Mouse (Mus musculus) cerebellum, postnatal 10 days (tissue): ENCODE measurements around the gene Gzmk.

Experiments used
- DNase-seq, 2 experiments: peaks; one replicate each; pipeline ENCODE4 v3.0.0; 2021; ENCODE audit warnings: mixed read lengths in 2 of 2

Gzmk gene

DNA sequence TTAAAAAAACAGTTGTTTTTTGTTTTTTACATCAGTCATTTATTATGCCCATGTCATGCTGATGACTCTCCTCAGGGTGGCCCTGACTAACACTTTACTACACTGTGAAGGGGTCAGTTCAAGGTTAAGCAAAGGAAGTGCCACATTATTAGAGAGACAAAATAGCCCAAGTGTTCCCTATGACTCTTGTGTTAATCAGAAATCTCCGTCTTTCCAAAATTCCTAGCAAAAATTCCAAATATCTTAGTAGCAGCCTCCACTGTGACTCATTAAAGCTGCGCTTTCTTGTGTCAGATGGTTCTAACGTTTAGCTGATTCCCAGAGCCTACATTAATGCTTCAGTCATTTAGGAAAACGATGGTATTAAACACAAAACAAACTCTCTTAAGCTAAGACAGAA, 23.5 kb downstream of the Gzmk start:
- DNase-seq: no peak

DNA sequence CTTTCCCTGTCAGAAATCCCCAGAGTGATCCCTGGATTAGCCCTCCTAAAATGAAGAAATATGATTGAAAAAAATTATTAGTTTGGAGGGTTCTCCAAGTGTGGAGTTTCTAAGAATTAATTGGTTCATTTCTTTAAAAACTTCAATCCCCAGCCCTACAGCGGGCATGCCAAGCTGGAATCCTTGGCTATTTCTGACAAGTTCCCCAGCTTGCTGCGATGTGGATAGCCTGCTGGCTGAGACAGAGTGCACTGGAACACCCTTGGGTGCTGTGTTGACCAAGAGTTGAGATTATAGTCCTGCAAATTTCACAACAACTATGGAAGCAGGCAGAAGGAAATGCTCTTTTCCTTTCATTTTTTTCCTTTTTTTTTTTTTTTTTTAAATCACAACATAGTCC, 24.1 kb downstream of the Gzmk start:
- DNase-seq: no peak

DNA sequence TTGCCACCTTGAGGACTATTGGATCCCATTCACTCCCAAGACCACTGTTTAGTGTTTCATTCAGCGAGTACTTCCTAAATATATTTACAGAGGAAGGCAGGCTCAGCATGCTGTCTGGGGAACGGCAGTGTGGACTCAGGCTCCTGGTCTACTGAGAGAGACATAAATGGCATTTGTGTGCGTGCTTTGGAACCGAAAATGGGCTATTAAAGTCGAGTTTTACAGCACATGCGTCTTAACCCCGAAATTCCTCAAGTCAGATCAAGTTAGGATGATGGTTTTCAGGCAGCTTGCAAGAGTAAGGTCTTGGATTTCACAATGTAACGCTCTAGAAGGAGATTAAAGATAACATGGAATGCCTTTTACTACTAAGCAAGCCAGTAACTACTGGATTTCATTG, 25.0 kb downstream of the Gzmk start:
- DNase-seq: no peak

DNA sequence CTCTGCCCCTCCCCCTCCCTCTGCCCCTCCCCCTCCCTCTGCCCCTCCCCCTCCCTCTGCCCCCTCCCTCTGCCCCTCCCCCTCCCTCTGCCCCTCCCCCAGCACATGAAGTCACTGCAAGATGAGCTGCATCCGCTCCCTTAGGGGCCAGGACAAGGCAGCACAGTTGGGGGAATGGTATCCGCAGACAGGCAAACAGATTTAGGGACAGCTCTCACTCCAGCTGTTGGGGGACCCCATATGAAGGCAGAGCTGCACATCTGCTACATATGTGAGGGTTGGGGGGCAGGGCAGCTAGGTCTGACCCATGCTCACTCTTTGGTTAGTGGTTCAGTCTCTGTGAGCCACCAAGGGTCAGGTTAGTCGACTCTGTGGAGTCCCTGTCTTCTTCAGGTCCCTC, 26.4 kb downstream of the Gzmk start:
- no peak for DNase-seq

DNA sequence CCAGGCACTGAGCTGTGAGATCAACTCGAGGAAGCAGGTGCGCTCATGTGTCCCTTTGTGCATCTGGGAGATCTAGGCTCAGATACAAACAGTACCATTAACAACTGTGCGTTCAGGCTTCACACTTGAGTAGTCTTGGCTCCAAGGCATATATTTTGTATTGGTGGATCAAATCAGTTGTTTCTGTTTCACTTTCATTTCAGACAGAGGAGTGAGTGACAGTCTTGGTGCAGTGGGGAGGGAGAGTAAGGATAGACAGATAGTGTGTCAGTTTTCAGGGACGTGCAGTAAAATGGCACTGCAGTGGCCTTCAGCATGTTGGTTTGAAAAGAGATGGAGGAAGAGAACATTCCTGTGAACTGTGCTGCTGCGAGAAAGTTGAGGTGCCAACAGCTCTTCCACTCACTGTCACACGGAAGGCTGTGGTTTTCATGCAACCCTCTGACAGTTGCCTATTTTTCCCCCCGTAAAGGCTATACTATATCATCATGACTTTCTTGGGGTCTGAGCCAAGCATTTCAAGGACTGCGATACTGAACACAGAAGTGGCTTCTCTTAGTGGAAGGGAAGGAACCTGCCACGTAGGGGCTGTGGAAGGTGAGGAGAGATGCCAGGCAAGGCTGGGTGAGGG, 27.7 kb downstream of the Gzmk start:
- no peak for DNase-seq

DNA sequence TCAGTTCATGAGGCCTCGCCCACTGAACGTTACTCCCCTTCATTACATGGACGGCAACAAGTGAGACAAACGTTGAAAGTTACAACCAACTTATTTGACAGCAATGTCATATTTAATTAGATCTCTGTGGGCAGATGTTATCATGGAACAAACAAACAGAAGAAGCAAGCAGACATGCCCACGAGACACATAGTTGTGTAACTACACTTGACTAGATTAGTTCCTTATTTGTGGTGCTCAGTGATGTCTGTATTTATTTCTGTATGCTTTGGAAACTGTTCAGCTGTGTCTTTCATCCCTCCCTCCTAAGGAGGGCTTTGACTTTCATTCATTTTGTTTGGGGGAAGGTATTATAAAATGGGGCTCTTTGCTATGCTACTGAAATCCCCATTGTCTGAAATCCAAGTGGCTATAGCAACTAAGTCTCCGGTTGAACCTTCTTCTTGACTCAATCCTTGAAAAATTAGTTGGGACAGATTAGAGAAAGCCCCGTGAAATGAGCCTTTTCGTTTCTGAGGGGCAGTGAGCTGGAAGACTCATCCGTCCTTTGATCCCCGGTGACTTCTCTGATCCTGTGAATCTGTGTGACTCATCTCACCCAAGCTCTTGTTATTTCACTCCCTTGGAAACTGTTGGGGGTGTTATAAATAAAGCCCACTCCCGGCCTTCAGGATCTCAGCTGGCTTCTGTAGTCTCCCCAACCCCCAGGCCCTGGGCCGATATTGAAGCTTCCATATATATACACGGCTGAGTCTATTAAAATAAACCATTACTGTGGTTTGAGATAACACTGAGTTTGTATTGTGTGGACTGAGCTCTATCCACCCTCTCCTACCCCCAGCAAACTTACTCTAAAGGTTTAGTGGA, 28.7 kb downstream of the Gzmk start:
- no peak for DNase-seq

DNA sequence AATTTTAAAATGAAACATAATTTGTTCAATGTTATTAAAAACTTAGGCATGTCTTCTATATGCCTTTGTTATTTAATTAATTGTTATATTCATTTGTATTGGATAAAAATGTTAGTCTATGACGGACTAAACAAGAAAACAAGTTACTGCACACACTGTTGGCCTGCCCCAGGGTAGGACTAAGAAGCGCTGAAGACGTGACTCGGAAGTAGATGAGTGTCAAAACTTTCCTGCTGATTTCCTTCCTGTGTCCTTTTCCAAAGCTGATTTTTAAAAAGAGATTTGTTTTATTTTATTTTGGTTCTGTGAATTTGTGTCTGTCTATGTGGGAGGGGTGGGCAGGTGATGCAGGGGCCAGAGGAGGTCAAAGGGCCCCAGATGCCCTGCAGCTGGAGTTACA, 42.0 kb downstream of the Gzmk start:
- no peak for DNase-seq

DNA sequence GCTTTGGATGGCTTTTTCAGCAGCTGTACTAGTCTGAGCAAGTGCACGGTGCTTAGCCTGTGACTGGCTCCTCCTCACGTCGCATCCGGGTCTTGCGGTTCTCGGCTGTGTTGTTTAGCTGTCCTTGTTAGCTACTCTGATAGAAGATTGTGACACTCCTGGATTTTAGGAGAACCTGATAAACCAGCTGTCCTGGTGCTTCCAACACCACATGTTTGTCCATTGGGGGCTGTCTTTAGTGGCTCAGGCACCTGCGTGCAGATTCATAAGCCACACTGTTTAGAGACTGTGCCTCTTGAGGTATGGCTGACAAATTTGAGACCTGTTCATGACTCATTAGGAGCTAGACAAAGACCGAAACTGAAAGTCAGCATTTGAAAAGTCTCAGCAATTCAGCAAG, 42.4 kb downstream of the Gzmk start:
- no peak for DNase-seq

DNA sequence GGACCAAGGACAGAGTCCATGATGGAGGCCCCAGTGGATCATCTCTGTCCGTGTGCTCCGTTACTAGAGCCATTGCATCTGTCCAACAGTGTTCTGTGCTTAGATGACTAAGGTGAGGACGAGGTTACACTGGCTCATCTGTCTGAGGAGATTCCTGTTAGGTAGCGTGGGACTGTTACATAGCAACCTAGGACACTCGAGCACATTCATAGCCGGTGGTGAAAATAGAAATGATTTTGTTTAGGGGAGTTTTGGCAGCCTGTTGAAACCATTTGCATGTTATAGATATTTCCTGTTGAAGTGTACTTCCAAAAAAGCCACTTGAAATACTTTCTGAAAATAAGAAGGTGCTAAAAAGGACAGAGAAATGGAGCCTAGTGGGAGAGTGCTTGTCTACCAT, 51.5 kb downstream of the Gzmk start:
- DNase-seq: no peak

DNA sequence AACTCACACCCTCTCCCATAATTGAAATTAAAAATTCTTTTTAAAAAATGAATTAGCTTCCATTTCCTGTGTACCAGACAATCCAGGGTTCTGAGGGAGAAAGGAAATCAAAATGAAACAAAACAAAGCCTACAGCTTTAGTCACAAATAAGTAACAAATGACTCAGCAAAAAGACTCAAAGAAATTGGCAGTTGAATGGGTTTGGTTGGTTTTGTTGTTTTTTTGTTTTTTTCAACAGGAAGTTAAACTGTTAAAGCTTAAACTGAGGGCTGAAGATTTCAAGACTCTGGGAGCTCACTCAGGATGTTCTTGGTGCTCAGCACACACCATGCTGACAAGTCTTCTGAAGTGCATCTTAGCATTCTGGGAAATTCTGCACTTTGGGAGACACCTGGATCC, 55.5 kb downstream of the Gzmk start:
- DNase-seq: no peak

DNA sequence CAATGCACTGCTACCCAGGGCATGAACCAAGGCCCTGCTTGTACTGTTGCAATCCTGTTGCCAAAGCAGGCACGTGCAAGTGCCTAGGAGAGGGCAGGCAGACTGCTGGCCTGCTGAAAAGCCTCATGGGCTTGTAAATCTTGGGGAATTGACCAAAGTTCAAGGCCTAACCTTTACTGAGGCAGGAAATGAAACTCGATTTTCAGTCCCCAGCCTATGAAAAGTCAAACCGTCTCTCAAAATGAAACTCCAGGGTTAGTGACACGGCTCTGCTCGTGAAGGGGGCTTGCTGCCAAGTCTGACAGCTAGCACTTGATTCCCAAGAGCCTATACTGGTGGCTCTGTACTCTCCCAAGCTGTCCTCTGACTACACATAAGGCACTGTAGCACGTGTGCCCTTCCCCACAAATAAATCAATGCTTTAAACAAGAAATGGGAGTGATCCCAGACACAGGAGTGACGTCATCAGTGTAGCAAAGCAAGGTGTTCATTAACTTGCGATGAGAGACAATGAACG, 57.6 kb downstream of the Gzmk start:
- peak; percentile 2 to 5 for DNase-seq

DNA sequence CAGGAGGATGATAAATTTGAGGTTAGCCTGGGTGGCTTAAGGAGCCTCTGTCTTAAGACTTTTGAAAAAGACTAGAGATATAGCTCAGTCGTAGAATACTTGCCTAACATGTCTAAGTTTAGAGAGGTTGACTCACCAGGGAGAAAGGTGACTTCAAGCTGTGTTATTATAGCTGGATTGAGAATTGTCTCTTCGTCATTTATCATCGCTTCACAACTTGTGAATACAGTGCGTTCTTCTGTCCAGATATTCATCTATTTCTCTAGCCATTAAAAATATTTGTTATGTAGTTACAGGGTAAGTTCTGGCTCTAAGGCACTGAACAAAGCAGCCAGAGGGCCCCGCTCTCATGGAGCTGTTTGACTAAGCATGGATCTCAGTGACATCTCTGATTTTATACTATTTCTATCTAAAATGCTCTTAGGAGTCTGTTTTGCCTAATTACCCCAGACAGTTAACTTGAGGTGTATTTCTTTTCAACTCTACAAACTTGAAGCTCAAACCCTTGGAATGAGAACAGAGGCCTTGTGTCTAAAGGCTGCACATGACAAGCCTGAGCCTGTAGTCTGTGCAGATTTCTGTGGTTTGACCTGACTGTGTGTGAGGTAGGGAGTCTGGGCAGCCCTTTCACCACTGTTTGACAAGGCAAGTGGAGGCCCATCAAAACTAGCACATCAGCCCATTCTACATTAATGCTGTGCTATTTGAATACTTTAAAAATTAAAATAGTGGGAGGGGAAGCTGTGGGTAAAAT, 61.3 kb downstream of the Gzmk start:
- no peak for DNase-seq

DNA sequence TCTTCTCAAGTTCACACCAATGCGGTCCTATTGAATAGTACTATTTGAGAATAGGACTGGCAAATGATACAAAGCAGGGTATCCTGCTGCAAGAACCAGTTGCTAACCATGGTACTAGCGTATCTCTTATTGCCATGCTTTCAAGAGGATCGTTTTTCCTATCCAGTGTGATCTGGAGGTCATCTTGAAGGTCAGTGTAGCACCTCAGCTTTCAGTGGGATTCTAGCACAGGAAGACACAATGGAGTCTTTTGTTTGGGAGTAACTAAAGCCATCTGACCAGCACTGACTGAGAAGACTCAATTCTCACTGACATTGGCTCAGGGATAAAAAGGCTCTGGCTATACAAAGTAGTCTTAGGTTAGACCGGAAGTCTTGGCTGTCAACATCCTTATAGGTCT, 74.2 kb downstream of the Gzmk start:
- DNase-seq: no peak

DNA sequence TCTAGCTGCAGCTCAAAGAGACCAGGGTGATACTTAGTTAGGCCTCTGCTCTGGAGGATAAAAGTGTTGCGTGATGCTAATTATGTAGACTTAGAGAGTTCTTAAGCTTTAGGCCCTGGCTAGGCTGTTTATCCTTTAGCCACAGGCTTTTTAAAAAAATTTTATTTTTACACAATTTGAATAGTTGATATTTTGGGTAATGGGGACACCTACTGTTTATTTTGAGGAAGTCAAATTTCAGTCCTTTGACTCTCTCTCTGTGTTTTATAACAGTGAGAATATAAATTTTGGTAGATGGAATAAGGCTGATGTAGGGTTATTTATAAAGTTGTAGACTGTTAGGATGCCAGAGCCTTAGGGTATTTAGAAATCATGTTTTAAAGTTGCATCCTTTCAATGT, 86.1 kb downstream of the Gzmk start:
- DNase-seq: no peak

DNA sequence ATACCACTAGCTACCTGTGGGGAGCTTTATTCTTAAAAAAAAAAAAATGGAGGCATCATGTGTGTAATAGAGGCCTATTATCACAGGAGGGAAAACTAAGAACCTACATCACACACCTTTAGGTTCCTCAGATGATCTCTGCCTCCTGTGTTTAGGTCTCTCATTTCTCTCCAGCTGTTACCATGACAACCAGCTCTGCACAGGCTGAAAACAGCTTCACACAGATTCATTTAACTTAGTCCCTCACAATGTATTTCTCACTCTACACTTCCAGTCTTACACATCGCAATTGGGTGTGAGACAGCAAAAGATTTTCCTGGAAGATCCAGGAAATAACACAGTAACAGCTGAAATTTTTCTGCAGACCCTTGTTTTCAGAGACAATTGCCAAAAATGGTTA, 95.7 kb downstream of the Gzmk start:
- DNase-seq: no peak
